ENCODE assay signal across 15 mouse cellular contexts in genomic region chr13:99434494-99434893, GRCm38 (mm10).
A peak's percentile ranks its signal among the peaks of the same experiment; 100 is the strongest.
DNase-seq lines count a peak whose midpoint lies in the region; TF ChIP-seq lines count a peak whose summit lies in the region.
"Had no signal": no experiment of that assay in that cellular context is flagged by ENCODE, and none has a peak within 500 bp of the region (broad histone marks: within the 10 kb centered on the region; RNA-seq: fewer than 3 reads in every experiment).

No protein-coding gene starts in this region.

- no peak for TF ChIP-seq CTCF in cerebellum, adult 2 months (IDR thresholded peaks at IDR 0.05; ENCODE audit: borderline replicate concordance, insufficient read depth, low read depth, low read length)

- DNase-seq in cerebellum, adult 2 months, result peak; percentile 49 to 51
- no peak for DNase-seq in cerebellum, postnatal 4 days (ENCODE audit: low spot score in 2 of 2)
- peak; percentile 35 for DNase-seq in lung, postnatal 10 days
- DNase-seq in lung, adult 18-20 months, result no peak
- peak; percentile 55 for DNase-seq in cerebellum, adult 9-11 months
- DNase-seq in cerebellum, postnatal 25 days, result peak; percentile 56 to 68
- DNase-seq in frontal cortex, postnatal 10 days (ENCODE audit: low spot score in 2 of 2), result no peak
- DNase-seq: adrenal gland, postnatal 10 days; gastrocnemius, postnatal 10 days; heart, postnatal 36 days; kidney, adult 2 months had no signal

- no peaks in the 10 kb centered on the region for H3K27me3 ChIP-seq in cerebellum, adult 2 months (ENCODE audit: control insufficient read depth, insufficient read depth, low read length)
- H3K27me3 ChIP-seq: embryonic facial prominence, embryonic 12.5 days; forebrain, embryonic 15.5 days; heart, embryonic 13.5 days; hindbrain, embryonic 15.5 days had no signal

- H3K4me3 ChIP-seq in cerebellum, adult 2 months (replicated peaks; ENCODE audit: insufficient read depth, low read depth, low read length), result no peak overlapping the region
- H3K4me3 ChIP-seq: embryonic facial prominence, embryonic 12.5 days; forebrain, embryonic 15.5 days; heart, embryonic 13.5 days; hindbrain, embryonic 15.5 days had no signal

- peaks cover 2% of the 10 kb centered on the region; the same call in 1 of the 2 replicates for H3K4me1 ChIP-seq in cerebellum, adult 2 months (ENCODE audit: control insufficient read depth, insufficient read depth, low read length)
- H3K4me1 ChIP-seq: embryonic facial prominence, embryonic 12.5 days; forebrain, embryonic 15.5 days; hindbrain, embryonic 15.5 days had no signal

- 22% methylated on average over 9 of the region's 9 CpGs for WGBS in cerebellum, adult 2 months

- TF ChIP-seq POLR2A in cerebellum, adult 2 months (IDR thresholded peaks at IDR 0.05; ENCODE audit: borderline replicate concordance, insufficient read depth, low read length), result no peak

- H3K27ac ChIP-seq in cerebellum, adult 2 months (ENCODE audit: insufficient read depth, low read length), result no peak overlapping the region
- H3K27ac ChIP-seq: embryonic facial prominence, embryonic 12.5 days; forebrain, embryonic 15.5 days; heart, embryonic 13.5 days; hindbrain, embryonic 15.5 days had no signal

Comparison
In these comparisons a context has a peak if more than half of its experiments do, and no peak if none do; other contexts are left out.
1. DNase-seq: peak in cerebellum, adult 2 months (2 of 2), lung, postnatal 10 days (single experiment), cerebellum, adult 9-11 months (single experiment) and cerebellum, postnatal 25 days (2 of 2); none in cerebellum, postnatal 4 days (0 of 2), lung, adult 18-20 months (0 of 2) and frontal cortex, postnatal 10 days (0 of 2).